Mouse (Mus musculus): Measurements from ENCODE around the gene Polr1d.

Gene Polr1d

DNA sequence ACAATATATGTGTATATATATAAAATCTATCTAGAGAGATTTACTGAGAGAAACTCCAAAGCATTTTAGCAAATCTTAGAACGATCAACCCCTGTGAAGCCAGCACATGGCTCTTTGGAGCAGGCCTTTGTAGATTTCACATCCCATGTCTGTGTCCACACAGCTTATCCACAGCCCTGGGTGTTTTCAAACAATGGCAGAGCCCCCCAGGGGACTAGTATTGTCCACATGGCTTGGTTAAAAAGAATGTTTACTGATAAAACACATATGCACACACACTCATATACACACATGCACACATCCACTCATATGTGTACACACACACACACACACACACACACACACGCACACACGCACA is 58.2 kb downstream of the Polr1d start:
- DNase-seq (ENCODE audit: low spot score in 2 of 2), result no peak

DNA sequence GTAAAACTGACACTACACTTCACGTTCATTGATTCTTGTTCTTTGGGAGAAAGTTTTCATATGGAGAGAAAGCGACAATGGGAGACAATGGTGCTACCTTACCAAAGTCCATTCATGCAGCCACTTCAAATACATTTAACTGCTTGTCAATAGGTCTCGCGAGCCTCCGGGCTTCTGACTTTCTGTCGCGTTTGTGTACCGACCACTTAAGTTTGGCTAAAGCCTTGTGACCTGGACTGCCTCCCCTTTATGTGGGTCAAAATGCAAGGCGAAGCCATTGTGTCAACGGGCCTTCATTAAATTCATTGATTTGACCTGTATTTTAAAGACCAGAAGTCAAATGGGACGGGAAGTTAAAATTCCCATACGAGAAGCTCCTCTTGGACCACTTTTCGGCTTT is 59.1 kb downstream of the Polr1d start:
- DNase-seq (ENCODE audit: low spot score in 2 of 2), result no peak

DNA sequence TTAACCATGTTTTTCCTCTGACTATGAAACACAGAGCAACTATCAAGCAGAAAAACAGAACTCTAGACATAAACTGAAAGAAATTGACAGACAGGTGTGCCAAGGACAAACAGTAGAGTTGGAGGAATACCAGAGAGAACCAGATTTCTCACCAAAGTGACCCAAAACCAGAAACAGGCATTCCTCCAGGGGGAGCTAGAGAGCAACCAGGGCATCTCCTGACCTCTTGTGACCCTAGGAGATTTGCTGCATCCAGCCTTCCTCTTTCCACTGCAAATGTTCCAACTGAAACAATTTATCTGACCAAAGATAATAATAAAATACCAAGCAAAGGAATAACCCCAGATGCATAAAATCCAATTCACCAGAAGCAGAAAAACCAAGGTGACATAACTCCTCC is 70.5 kb downstream of the Polr1d start:
- DNase-seq (ENCODE audit: low spot score in 2 of 2), result no peak

DNA sequence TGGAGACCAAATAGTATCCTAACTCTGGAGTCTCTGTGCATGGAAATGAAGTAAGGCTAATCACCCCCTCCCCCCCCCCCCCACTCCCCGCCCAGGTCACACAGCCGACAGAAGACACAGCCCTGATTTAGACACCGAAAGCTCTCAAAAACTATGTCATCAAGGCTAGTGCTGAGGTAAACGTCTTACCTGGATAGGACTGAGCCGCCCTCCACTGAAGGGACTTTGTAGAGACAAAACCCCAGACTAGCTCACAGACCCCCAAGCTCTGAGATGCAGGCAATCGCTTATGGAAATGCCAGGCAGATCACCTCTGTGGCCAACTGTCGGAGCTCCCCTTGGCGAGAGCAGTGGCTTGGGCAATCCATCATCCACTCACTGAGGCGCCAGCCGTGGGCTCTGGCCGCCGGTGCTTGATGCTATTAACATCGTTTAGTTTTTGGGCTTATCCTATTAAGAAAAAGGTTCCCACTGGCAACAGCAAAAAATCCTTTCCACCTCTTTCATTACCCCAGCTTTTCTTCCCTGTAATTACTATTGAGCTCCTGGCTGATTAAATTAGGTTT is 78.0 kb downstream of the Polr1d start:
- DNase-seq (ENCODE audit: low spot score in 2 of 2), result no peak

DNA sequence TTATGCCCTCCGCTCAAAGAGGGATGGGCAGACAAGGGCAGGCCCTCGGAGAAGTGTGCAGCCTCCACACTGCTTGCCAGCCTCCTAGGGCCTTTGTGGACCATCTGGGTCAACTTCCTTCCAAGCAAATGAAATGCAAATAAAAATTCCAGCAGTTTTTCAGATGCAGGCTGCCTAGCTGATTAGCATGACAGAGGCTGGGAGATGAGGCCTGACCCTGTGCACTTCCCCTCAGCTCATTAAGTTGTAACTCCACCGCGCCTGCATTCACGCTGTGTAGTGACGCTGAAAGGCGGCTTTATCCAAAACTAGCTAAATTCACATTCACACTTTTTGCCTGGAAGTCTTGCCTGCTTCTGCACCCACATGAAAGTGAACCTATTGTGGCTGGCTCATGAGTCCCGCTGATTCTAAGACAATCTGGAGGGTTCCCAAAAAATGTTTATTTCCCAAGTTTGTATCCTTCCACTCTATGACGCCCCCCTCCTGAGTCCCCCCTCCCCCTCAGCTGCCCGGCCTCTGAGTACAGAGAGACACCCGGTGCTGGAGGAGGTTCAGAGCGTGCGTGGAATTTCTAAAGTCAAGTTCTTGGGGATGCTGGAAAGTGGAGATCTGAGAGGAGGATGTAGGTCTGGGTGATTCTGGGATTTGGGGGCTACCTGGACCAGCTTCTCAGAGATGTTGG is 78.7 kb downstream of the Polr1d start:
- DNase-seq (ENCODE audit: low spot score in 2 of 2), result peak in 1 of 2 experiments; percentile 20

DNA sequence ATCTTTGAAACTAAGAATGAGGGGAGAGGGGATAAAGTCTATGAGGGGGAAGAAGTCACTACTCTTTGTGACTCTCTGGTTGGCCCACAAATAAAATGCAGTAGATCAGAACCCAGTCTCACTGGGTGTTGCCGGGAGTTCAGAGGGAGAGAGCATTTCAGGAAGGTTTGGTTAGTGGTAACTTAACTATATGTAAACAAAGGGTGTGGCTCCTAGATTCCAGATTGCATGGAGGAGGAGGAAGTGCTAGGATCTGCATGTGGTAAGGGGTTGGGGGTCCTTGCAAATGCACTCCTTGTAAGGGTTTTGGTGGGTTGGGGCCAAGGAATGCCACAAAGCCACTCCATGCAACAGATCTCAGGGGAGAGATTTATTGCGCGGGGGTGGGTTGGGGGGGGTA is 79.5 kb downstream of the Polr1d start:
- DNase-seq (ENCODE audit: low spot score in 2 of 2), result no peak

DNA sequence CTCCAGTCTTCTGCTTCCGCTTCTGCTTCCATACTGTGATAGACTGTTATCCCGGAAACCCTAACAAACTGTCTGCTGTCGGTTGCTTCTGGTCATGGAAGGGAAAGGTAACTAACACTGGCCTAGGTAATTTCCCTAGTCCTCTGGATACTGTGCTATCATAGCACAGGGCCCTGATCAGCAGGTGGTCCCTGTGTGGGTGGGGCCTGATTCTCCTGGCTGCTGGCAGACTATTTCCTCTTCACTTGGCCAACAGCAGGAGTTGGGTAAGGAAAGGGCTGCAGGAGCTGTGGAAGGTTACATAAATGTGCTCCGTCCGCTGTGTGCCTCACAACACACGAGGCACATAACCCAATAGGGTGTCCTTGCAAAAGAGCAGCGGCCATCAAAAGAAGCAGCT is 80.6 kb downstream of the Polr1d start:
- DNase-seq (ENCODE audit: low spot score in 2 of 2), result no peak

DNA sequence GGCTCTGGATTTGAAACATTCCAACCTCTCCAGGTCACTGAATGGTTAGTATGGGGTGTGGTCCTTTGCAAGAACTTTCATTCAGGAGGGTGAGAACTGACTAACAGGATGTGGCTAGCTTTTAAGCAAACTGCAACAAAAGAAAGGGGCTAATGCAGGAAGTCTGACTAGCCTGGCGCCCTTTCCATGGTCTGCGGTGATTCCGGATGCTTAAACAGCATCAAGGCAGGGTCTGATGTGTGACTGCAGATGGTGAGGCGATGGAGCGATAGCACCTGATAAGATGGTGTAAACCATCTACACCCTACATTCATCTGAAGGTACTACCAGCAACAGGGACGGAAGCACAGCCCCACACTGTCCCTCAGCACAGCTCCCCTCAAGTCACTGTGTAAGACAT is 82.5 kb downstream of the Polr1d start:
- DNase-seq (ENCODE audit: low spot score in 2 of 2), result no peak

DNA sequence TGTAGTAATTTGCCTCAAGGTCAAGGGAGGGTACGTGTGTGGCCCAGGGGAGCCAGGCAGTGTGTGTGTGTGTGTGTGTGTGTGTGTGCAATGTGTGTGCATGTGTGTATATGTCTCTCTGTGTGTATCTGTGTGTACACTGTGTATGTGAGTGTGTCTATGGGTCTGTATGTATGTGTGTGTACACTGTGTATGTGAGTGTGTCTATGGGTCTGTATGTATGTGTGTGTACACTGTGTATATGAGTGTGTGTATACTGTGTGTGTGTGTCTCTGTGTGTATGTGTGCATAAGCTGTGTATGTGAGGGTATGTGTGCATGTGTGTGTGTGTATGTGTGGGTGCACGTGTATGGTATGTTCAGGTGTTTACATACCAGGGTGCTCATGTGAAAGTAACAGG is 82.9 kb downstream of the Polr1d start:
- no peak for DNase-seq (ENCODE audit: low spot score in 2 of 2)

All from right cerebral cortex, adult 2 months (tissue).